Mouse (Mus musculus) forebrain, embryonic 10.5 days (tissue): ENCODE data around the gene Rapgef5. TPM values are rescaled to one million over a fixed set of nuclear protein-coding genes. Genes with fewer than 3 reads are reported as not detected.

Experiments used
- DNase-seq: peaks from one replicate; pipeline ENCODE4 v3.0.0-alpha.2; 2017; ENCODE audit warnings: low spot score; ENCODE audit errors: extremely low spot score
- H3K27ac ChIP-seq: fragments of 300-500 bp; sonication (generic); 2 replicates; pipeline ENCODE4 v1.5.1; 2016; ENCODE audit warnings: mild to moderate bottlenecking
- H3K27me3 ChIP-seq: fragments of 300-500 bp; sonication (generic); 2 replicates; pipeline ENCODE4 v1.6.1; 2016; ENCODE audit warnings: mild to moderate bottlenecking; ENCODE audit not compliant: poor library complexity, severe bottlenecking
- H3K36me3 ChIP-seq: fragments of 300-500 bp; sonication (generic); replicated peaks from 2 replicates; pipeline ENCODE4 v1.6.1; 2016; ENCODE audit warnings: mild to moderate bottlenecking, moderate library complexity
- H3K4me1 ChIP-seq: fragments of 300-500 bp; sonication (generic); 2 replicates; pipeline ENCODE4 v1.6.1; 2016
- H3K4me3 ChIP-seq: fragments of 300-500 bp; sonication (generic); 2 replicates; pipeline ENCODE4 v1.5.1; 2016; ENCODE audit warnings: mild to moderate bottlenecking, moderate library complexity
- H3K9me3 ChIP-seq: fragments of 300-500 bp; sonication (generic); 2 replicates; pipeline ENCODE4 v1.6.1; 2016; ENCODE audit warnings: mild to moderate bottlenecking, moderate library complexity
- WGBS: fragments of 180-500 bp; shearing (Covaris S2); methylation state at CpG from one replicate; pipeline ENCODE4 v1.1.7; 2016; 5-methylcytosine and 5-hydroxymethylcytosine counted together
- polyA plus RNA-seq: library from polyadenylated mRNA; unstranded; fragments of >200 nt; fragmentation: Nextera tagmentation; extraction: Ambion mirVana; gene quantifications from 2 replicates; pipeline ENCODE4 v1.2.1, GENCODE M21; 2016

The Rapgef5 gene
- polyA plus RNA-seq, 1 experiment from 2014 or later, result 6.5 TPM

- Histone ChIP-seq H3K36me3 (no peaks in the 10 kb centered on the region), H3K27me3 (no peaks in the 10 kb centered on the region), H3K27ac (no peak overlapping the region), H3K9me3 (no peaks in the 10 kb centered on the region), H3K4me1 (peaks cover 8% of the 10 kb centered on the region), H3K4me3 (no peak overlapping the region)
- DNase-seq, result no peak
- WGBS, result 72% methylated on average over 5 of the region's 5 CpGs
These were observed 148.4 kb downstream of the Rapgef5 start for GRCm38 (mm10) chr12:117664644-117665043.

GRCm38 (mm10) chr12:117666391-117666790, 150.1 kb downstream of the Rapgef5 start:
- 92% methylated on average over 3 of the region's 3 CpGs for WGBS

GRCm38 (mm10) chr12:117669610-117670400, 153.5 kb downstream of the Rapgef5 start:
- WGBS, result 90% methylated on average over 10 of the region's 10 CpGs
- DNase-seq, result no peak
- Histone ChIP-seq H3K4me1 (no peaks in the 10 kb centered on the region), H3K4me3 (no peak overlapping the region), H3K9me3 (no peaks in the 10 kb centered on the region), H3K27me3 (no peaks in the 10 kb centered on the region), H3K27ac (no peak overlapping the region), H3K36me3 (no peaks in the 10 kb centered on the region)

More at GRCm38 (mm10) chr12:117666391-117666790, 150.1 kb downstream of the Rapgef5 start:
- Histone ChIP-seq H3K4me1 (no peaks in the 10 kb centered on the region), H3K9me3 (no peaks in the 10 kb centered on the region), H3K36me3 (no peaks in the 10 kb centered on the region), H3K4me3 (no peak overlapping the region), H3K27me3 (no peaks in the 10 kb centered on the region), H3K27ac (no peak overlapping the region)
- DNase-seq, result no peak

GRCm38 (mm10) chr12:117673188-117673587, 156.9 kb downstream of the Rapgef5 start:
- Histone ChIP-seq H3K4me3 (no peak overlapping the region), H3K36me3 (no peaks in the 10 kb centered on the region), H3K9me3 (no peaks in the 10 kb centered on the region), H3K27ac (no peak overlapping the region), H3K27me3 (no peaks in the 10 kb centered on the region), H3K4me1 (no peaks in the 10 kb centered on the region)
- WGBS, result 89% methylated on average over 2 of the region's 2 CpGs
- no peak for DNase-seq

GRCm38 (mm10) chr12:117674511-117674910, 158.2 kb downstream of the Rapgef5 start:
- Histone ChIP-seq H3K4me1 (no peaks in the 10 kb centered on the region), H3K4me3 (no peak overlapping the region), H3K36me3 (no peaks in the 10 kb centered on the region), H3K27ac (no peak overlapping the region), H3K27me3 (no peaks in the 10 kb centered on the region), H3K9me3 (no peaks in the 10 kb centered on the region)
- DNase-seq, result no peak
- 95% methylated on average over 2 of the region's 2 CpGs for WGBS

- Histone ChIP-seq H3K36me3 (no peaks in the 10 kb centered on the region), H3K27me3 (no peaks in the 10 kb centered on the region), H3K4me1 (peaks cover 10% of the 10 kb centered on the region), H3K9me3 (no peaks in the 10 kb centered on the region), H3K27ac (no peak overlapping the region), H3K4me3 (no peak overlapping the region)
- no peak for DNase-seq
- 90% methylated on average over 4 of the region's 4 CpGs for WGBS
These were observed 160.0 kb downstream of the Rapgef5 start for GRCm38 (mm10) chr12:117676265-117676664.

GRCm38 (mm10) chr12:117678916-117679315, 162.6 kb downstream of the Rapgef5 start:
- H3K9me3 ChIP-seq, result no peaks in the 10 kb centered on the region
- WGBS, result 81% methylated on average over 3 of the region's 3 CpGs
- no peak for DNase-seq
- H3K27ac ChIP-seq, result no peak overlapping the region
- no peak overlapping the region for H3K4me3 ChIP-seq
- no peaks in the 10 kb centered on the region for H3K27me3 ChIP-seq
- no peaks in the 10 kb centered on the region for H3K36me3 ChIP-seq
- peaks cover 24% of the 10 kb centered on the region for H3K4me1 ChIP-seq

- WGBS, result 85% methylated on average over 4 of the region's 4 CpGs
- Histone ChIP-seq H3K4me3 (no peak overlapping the region), H3K9me3 (no peaks in the 10 kb centered on the region), H3K27me3 (no peaks in the 10 kb centered on the region), H3K4me1 (peaks cover 32% of the 10 kb centered on the region), H3K36me3 (no peaks in the 10 kb centered on the region), H3K27ac (no peak overlapping the region)
- no peak for DNase-seq
These were observed 163.5 kb downstream of the Rapgef5 start for GRCm38 (mm10) chr12:117679795-117680194.

- Histone ChIP-seq H3K4me3 (no peak overlapping the region), H3K27ac (no peak overlapping the region), H3K4me1 (peaks cover 46% of the 10 kb centered on the region), H3K9me3 (no peaks in the 10 kb centered on the region), H3K36me3 (no peaks in the 10 kb centered on the region), H3K27me3 (peaks cover 8% of the 10 kb centered on the region; the same call in 1 of the 2 replicates)
- 82% methylated on average over 4 of the region's 4 CpGs for WGBS
- no peak for DNase-seq
These were observed 165.0 kb downstream of the Rapgef5 start for GRCm38 (mm10) chr12:117681273-117681672.

GRCm38 (mm10) chr12:117683377-117683776, 167.1 kb downstream of the Rapgef5 start:
- H3K36me3 ChIP-seq, result no peaks in the 10 kb centered on the region
- 66% methylated on average over 2 of the region's 2 CpGs for WGBS
- peaks cover 65% of the 10 kb centered on the region for H3K4me1 ChIP-seq
- no peak overlapping the region for H3K4me3 ChIP-seq
- no peak overlapping the region for H3K27ac ChIP-seq
- DNase-seq, result no peak
- no peaks in the 10 kb centered on the region for H3K9me3 ChIP-seq
- peaks cover 15% of the 10 kb centered on the region; the same call in 1 of the 2 replicates for H3K27me3 ChIP-seq

GRCm38 (mm10) chr12:117683984-117684383, 167.7 kb downstream of the Rapgef5 start:
- Histone ChIP-seq H3K9me3 (no peaks in the 10 kb centered on the region), H3K27me3 (peaks cover 17% of the 10 kb centered on the region), H3K36me3 (no peaks in the 10 kb centered on the region), H3K4me3 (no peak overlapping the region), H3K27ac (peak overlapping the region; percentile 66), H3K4me1 (peaks cover 71% of the 10 kb centered on the region)
- DNase-seq, result no peak
- WGBS, result 19% methylated on average over 3 of the region's 3 CpGs

- WGBS, result 23% methylated on average over 3 of the region's 3 CpGs
- DNase-seq, result no peak
- Histone ChIP-seq H3K9me3 (no peaks in the 10 kb centered on the region), H3K4me1 (peaks cover 79% of the 10 kb centered on the region), H3K27ac (peak overlapping the region; percentile 66), H3K36me3 (no peaks in the 10 kb centered on the region), H3K27me3 (peaks cover 26% of the 10 kb centered on the region), H3K4me3 (no peak overlapping the region)
These were observed 168.5 kb downstream of the Rapgef5 start for GRCm38 (mm10) chr12:117684788-117685187.

GRCm38 (mm10) chr12:117685336-117685735, 169.1 kb downstream of the Rapgef5 start:
- no peaks in the 10 kb centered on the region for H3K36me3 ChIP-seq
- H3K9me3 ChIP-seq, result no peaks in the 10 kb centered on the region
- no peak overlapping the region for H3K27ac ChIP-seq
- no peak overlapping the region for H3K4me3 ChIP-seq
- peaks cover 79% of the 10 kb centered on the region for H3K4me1 ChIP-seq
- H3K27me3 ChIP-seq, result peaks cover 28% of the 10 kb centered on the region
- DNase-seq, result no peak
